Mouse (Mus musculus) kidney, postnatal 10 days (tissue): ENCODE measurements at regions not wholly inside any gene's neighbourhood (a gene's known extent, or its start where the extent isn't known, plus 50 kb on each side); places are given as distances from the start of the nearest gene placed in this dataset.

Experiments used
- DNase-seq: peaks from one replicate; pipeline ENCODE4 v3.0.0; 2021; ENCODE audit warnings: mixed read lengths

- DNase-seq = peak; percentile 27
These were observed 356.0 kb downstream of the Ankrd50 start for GRCm38 (mm10) chr3:38128486-38129166.

- DNase-seq = peak; percentile 58
These were observed 368.4 kb downstream of the Ankrd50 start for GRCm38 (mm10) chr3:38116071-38116787.

GRCm38 (mm10) chr3:38112568-38112967 lies 372.1 kb downstream of the Ankrd50 start:
- no peak for DNase-seq

- no peak for DNase-seq
These were observed 379.4 kb downstream of the Ankrd50 start for GRCm38 (mm10) chr3:38105022-38105857.

- DNase-seq = no peak
These were observed 380.1 kb upstream of the Gm5148 start for GRCm38 (mm10) chr3:38104418-38104817.

- DNase-seq = no peak
These were observed 378.7 kb upstream of the Gm5148 start for GRCm38 (mm10) chr3:38102985-38103384.

- no peak for DNase-seq
These were observed 377.9 kb upstream of the Gm5148 start for GRCm38 (mm10) chr3:38102181-38102580.

- peak; percentile 62 for DNase-seq
These were observed 370.2 kb upstream of the Gm5148 start for GRCm38 (mm10) chr3:38094370-38094979.

- DNase-seq = no peak
These were observed 360.3 kb upstream of the Gm5148 start for GRCm38 (mm10) chr3:38084548-38084947.

GRCm38 (mm10) chr3:38082386-38082785 lies 358.1 kb upstream of the Gm5148 start:
- DNase-seq = no peak

GRCm38 (mm10) chr3:38076835-38077234 lies 352.5 kb upstream of the Gm5148 start:
- no peak for DNase-seq

GRCm38 (mm10) chr3:38073946-38074345 lies 349.7 kb upstream of the Gm5148 start:
- DNase-seq = no peak

- no peak for DNase-seq
These were observed 331.3 kb upstream of the Gm5148 start for GRCm38 (mm10) chr3:38055627-38056026.

GRCm38 (mm10) chr3:38052941-38053340 lies 328.7 kb upstream of the Gm5148 start:
- DNase-seq = no peak

- no peak for DNase-seq
These were observed 327.5 kb upstream of the Gm5148 start for GRCm38 (mm10) chr3:38051748-38052147.

GRCm38 (mm10) chr3:38050856-38051255 lies 326.6 kb upstream of the Gm5148 start:
- DNase-seq = peak; percentile 36

- DNase-seq = peak; percentile 45
These were observed 326.1 kb upstream of the Gm5148 start for GRCm38 (mm10) chr3:38050366-38050765.

- peak; percentile 83 for DNase-seq
These were observed 325.0 kb upstream of the Gm5148 start for GRCm38 (mm10) chr3:38049290-38049689.

- DNase-seq = no peak
These were observed 323.2 kb upstream of the Gm5148 start for GRCm38 (mm10) chr3:38047445-38047844.

GRCm38 (mm10) chr3:38046611-38047010 lies 322.3 kb upstream of the Gm5148 start:
- DNase-seq = no peak

- DNase-seq = no peak
These were observed 321.7 kb upstream of the Gm5148 start for GRCm38 (mm10) chr3:38045989-38046388.

GRCm38 (mm10) chr3:38045523-38045922 lies 321.2 kb upstream of the Gm5148 start:
- DNase-seq = peak; percentile 44

- DNase-seq = no peak
These were observed 320.0 kb upstream of the Gm5148 start for GRCm38 (mm10) chr3:38044338-38044737.
